Mouse (Mus musculus) myocyte (in vitro differentiated cells): ENCODE measurements around the gene Vamp8.

ENCODE experiments used
- POLR2A ChIP-seq: IDR thresholded peaks from one replicate; pipeline ENCODE4 v1.6.1; 2011; ENCODE audit warnings: low read depth, mild to moderate bottlenecking, control low read depth, moderate library complexity; ENCODE audit not compliant: insufficient read length
- USF1 ChIP-seq: IDR thresholded peaks from one replicate; pipeline ENCODE4 v1.6.1; 2011; ENCODE audit warnings: low read depth, mild to moderate bottlenecking, control low read depth, moderate library complexity

DNA sequence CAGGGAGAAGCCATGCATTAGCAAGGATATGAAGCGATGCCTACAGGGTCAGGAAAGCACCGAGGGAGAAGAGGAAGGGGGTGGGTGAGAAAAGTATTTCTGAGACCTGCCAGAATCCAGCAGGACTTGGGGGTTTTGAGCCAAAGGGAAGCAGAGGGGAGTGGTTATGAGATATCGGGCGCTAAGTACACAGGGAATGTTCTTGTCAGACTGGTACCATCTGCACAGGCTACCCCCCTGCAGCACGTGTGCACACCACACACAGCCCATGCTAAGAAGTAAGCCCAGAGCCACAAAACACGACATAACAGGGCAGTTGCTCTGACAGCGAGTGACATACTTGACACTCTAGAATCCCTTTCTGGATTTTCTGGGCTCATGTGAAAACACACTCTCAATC, 16.3 kb downstream of the Vamp8 start:
- TF ChIP-seq POLR2A (no peak), USF1 (no peak)
